Mouse (Mus musculus) lung, adult 2 months (tissue): ENCODE measurements around the gene Tmem60.

ENCODE experiments used
- CTCF ChIP-seq: fragments of 200-500 bp; IDR thresholded peaks from 2 replicates; pipeline ENCODE4 v1.5.1; 2011; ENCODE audit warnings: mild to moderate bottlenecking, low read length, control low read depth; ENCODE audit not compliant: insufficient read depth
- POLR2A ChIP-seq: fragments of 200-500 bp; IDR thresholded peaks from 2 replicates; pipeline ENCODE4 v1.6.1; 2011; ENCODE audit warnings: low read depth, mild to moderate bottlenecking, control low read depth, low read length, borderline replicate concordance; ENCODE audit errors: extremely low read depth

- no peak for TF ChIP-seq CTCF
- no peak for TF ChIP-seq POLR2A
Observed at GRCm38 (mm10) chr5:20843405-20843804, 38.6 kb upstream of the Tmem60 start.
